Mouse (Mus musculus) kidney, adult 11 months (tissue): ENCODE measurements around the gene Nop53.
"Not testable (repeated sequence)": the region's sequence is repeated elsewhere in the genome, so short reads cannot be mapped to it uniquely, and the experiment has no call there.

Source experiments
- DNase-seq: peaks from one replicate; pipeline ENCODE4 v3.0.0; 2022

Nop53 gene

GRCm38 (mm10) chr7:15918371-15918770 is 27.5 kb downstream of the Nop53 start:
- no peak for DNase-seq

- no peak for DNase-seq
These were observed 28.9 kb downstream of the Nop53 start for GRCm38 (mm10) chr7:15916996-15917395.

GRCm38 (mm10) chr7:15916134-15916723 is 29.6 kb downstream of the Nop53 start:
- DNase-seq, result no peak

GRCm38 (mm10) chr7:15915695-15916094 is 30.2 kb downstream of the Nop53 start:
- not testable (repeated sequence) for DNase-seq

DNA sequence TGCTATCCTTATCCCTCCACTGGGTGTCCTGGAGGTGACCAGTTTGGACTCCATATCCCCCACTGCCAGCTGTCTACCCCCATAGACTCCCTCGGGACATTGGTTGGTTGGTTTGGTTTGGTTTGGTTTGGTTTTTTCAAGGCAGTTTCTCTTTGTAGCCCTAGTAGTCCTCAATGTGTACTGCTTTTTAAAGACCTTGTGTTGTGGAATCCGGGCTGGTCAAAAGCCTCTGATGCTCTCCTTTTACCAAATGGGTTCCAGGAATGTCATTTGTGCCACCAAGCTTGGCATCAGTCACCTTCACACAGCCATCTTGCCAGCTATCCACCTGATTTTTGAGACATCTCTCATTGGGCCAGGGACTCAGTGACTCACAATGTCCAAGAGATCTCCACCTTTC is 31.1 kb downstream of the Nop53 start:
- no peak for DNase-seq

DNA sequence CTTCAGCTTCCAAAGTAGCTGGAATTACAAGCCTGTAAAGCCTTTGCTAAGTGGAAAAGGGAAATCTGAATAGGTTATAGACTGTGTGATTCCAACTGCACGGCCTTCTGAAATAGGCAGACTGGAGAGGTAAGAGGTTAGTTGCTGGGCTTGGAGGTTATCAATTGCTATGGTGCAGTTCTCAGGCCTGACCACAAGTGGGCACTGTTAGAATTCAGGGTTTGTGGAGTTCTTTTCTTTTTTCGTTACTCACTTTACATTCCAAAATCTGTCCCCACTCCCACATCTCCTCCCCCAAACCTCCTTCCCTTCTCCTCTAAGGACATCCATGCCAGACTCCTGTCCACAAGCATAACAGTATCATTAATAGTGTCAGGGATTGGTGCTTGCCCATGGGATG is 31.6 kb downstream of the Nop53 start:
- DNase-seq, result no peak

DNA sequence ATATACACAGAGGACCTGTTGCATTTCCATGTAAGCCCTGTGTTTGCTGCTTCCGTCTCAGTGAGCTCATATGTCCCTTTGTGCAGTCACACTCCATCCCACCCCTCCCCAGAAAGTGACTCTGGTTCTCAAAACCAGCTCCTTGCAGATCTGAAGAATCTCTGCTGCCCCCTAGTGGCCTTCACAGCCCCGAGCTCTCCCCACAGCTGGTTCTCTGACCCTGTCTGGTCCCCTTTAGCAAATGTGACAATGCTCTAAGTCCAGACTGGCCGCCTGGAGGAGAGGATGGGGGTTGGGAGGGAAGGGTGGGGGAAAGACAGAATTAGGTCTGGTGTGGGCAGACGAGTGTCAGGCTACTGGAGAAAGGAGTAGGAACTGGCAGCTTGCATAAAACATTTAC is 33.7 kb downstream of the Nop53 start:
- peak; percentile 23 for DNase-seq

GRCm38 (mm10) chr7:15910521-15910920 is 35.4 kb downstream of the Nop53 start:
- DNase-seq, result no peak

DNA sequence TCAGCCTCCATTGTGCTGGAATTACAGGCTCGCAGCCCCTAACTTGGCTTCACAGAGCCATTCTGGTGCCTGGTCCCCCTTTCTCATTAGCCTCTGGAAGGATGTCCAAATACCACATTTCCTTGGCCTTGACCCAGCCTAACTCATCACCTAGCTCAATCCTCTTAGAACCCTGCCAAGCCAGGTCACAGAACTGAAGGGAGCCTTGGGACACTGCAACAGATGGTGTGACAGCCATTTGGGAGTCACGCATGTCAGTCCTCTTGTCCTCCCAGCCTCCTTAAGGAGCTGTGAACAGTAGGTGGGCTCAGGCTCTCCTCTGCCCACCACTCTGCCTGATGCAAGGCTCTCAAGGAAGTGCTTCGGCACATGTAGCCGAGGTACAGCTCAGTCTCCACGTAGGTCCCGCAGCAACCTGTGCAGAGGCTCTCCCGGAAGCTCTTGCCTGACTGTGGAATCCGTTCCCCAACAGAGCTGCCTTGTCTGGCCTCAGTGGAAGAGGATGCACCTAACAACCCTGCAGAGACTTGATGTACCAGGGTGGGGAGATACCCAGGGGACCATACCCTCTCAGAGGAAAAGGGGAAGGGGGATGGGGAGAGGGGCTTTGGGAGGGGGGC is 37.8 kb downstream of the Nop53 start:
- DNase-seq, result no peak

- DNase-seq, result no peak
These were observed 39.3 kb downstream of the Nop53 start for GRCm38 (mm10) chr7:15906602-15907001.

- no peak for DNase-seq
These were observed 40.0 kb downstream of the Nop53 start for GRCm38 (mm10) chr7:15905861-15906260.

DNA sequence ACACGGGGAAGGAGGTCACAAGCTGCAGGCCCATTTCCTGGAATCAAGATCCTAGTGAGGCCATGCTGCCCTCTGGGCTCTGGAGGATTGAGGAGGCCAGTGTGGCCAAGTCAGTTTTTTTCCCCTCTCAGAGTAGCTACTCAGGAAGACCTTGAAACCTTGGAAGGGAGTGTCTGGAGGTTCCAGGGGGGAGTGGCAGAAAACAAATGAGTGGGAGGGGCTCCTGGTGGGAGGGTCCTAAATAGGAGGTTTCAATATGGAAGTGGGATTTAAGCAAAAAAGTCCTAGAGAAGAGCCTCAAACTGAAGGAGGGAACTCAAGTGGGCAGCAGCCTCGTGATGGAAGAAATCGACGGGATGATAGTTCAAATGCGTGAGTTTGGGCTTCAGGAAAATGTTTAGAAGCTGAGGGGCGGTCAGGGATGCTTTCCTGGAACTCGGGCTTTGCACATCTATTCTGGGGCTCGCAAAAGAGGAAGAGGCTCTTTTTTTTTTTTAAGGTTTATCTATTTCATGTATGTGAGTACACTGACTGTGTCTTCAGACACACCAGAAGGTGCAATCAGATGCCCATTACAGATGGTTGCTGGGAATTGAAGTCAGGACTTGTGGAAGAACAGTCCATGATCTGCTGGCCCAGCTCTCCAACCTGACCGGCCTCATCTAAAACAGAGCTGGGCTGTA is 44.4 kb downstream of the Nop53 start:
- no peak for DNase-seq

GRCm38 (mm10) chr7:15894251-15894650 is 51.6 kb downstream of the Nop53 start:
- DNase-seq, result no peak
